Mouse (Mus musculus): ENCODE results near the gene Fbxw28. TPM values are rescaled to one million over a fixed set of nuclear protein-coding genes. Genes with fewer than 3 reads are reported as not detected.
"Not testable (repeated sequence)": the region's sequence is repeated elsewhere in the genome, so short reads cannot be mapped to it uniquely, and the experiment has no call there.

Gene Fbxw28
- not detected in 2 replicates for polyA plus RNA-seq (2015; fragmentation: Nextera tagmentation; extraction: Ambion mirVana)

DNA sequence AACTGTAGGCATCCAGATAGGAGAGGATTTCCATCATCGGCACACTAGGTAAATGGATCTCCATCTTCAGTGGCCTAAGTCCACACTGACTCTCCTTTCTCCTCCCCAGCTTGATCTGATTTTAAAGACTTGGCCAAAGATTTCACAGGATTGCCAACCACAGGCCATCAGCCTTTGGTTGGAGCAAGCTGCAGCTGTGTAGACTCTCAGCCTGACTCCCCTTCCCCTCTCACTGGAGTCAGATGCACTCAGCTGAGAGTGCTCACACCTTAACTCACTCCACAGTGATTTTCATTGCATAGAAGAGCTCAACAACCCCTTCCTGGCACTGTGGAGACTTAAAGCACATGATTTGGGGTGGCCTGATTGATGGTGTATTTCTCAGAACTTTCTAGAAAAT lies at the start of gene Fbxw28:
Gene Fbxw28, minus strand, starts transcription at position 101 of the 400 bp plus-strand sequence.
- H3K27ac ChIP-seq, H3K9ac ChIP-seq: not testable (repeated sequence)

DNA sequence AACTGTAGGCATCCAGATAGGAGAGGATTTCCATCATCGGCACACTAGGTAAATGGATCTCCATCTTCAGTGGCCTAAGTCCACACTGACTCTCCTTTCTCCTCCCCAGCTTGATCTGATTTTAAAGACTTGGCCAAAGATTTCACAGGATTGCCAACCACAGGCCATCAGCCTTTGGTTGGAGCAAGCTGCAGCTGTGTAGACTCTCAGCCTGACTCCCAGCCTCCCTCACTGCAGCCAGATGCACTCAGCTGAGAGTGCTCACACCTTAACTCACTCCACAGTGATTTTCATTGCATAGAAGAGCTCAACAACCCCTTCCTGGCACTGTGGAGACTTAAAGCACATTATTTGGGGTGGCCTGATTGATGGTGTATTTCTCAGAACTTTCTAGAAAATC lies 51.9 kb downstream of the Fbxw28 start, which contains the start of gene Fbxw14:
Gene Fbxw14, minus strand, starts transcription at position 101 of the 400 bp plus-strand sequence.
- not testable (repeated sequence) for H3K4me3 ChIP-seq; H3K9me3 ChIP-seq (replicated peaks); H3K36me3 ChIP-seq; H3K4me1 ChIP-seq (replicated peaks); H3K9ac ChIP-seq; H3K4me2 ChIP-seq; H3K27me3 ChIP-seq; H3K27ac ChIP-seq; ATAC-seq (replicated peaks; ENCODE audit: insufficient number of reproducible peaks, insufficient read depth, low FRiP score, low read depth)
- WGBS, result no CpG with 5 or more reads among the region's 1 CpGs

More for the DNA sequence above, at the start of gene Fbxw28:
- not testable (repeated sequence) for H3K4me1 ChIP-seq (replicated peaks); ATAC-seq (replicated peaks; ENCODE audit: insufficient number of reproducible peaks, insufficient read depth, low FRiP score, low read depth); H3K27me3 ChIP-seq; H3K4me2 ChIP-seq; H3K9me3 ChIP-seq (replicated peaks); H3K4me3 ChIP-seq; H3K36me3 ChIP-seq
- no CpG with 5 or more reads among the region's 1 CpGs for WGBS

Other genes with a start within 250 kb of the Fbxw28 start
- gene Plxnb1, start 244.3 kb downstream of the Fbxw28 start, polyA plus RNA-seq (2015; fragmentation: Nextera tagmentation; extraction: Ambion mirVana), result 6.3 and 10.3 TPM in 2 replicates
- not detected in 2 replicates for gene Fbxw21, start 177.6 kb downstream of the Fbxw28 start, polyA plus RNA-seq (2015; fragmentation: Nextera tagmentation; extraction: Ambion mirVana)
- gene Fbxw13, start 143.7 kb downstream of the Fbxw28 start, polyA plus RNA-seq (2015; fragmentation: Nextera tagmentation; extraction: Ambion mirVana), result not detected in 2 replicates
- not detected in 2 replicates for gene Fbxw20, start 104.9 kb downstream of the Fbxw28 start, polyA plus RNA-seq (2015; fragmentation: Nextera tagmentation; extraction: Ambion mirVana)
- not detected in 2 replicates for gene Fbxw14, start 52.0 kb downstream of the Fbxw28 start, polyA plus RNA-seq (2015; fragmentation: Nextera tagmentation; extraction: Ambion mirVana)
- not detected in 2 replicates for gene Fbxw22, start 64.6 kb upstream of the Fbxw28 start, polyA plus RNA-seq (2015; fragmentation: Nextera tagmentation; extraction: Ambion mirVana)
- not detected in 2 replicates for gene Fbxw16, start 109.5 kb upstream of the Fbxw28 start, polyA plus RNA-seq (2015; fragmentation: Nextera tagmentation; extraction: Ambion mirVana)
- gene Fbxw19, start 156.2 kb upstream of the Fbxw28 start, polyA plus RNA-seq (2015; fragmentation: Nextera tagmentation; extraction: Ambion mirVana), result not detected in 2 replicates
- not detected in 2 replicates for gene Fbxw15, start 228.6 kb upstream of the Fbxw28 start, polyA plus RNA-seq (2015; fragmentation: Nextera tagmentation; extraction: Ambion mirVana)

Measured in heart, embryonic 15.5 days (tissue).